Mouse (Mus musculus) C2C12 (cell line): ENCODE measurements around the gene Ggnbp2.

Experiments
- CEBPB ChIP-seq: IDR thresholded peaks from one replicate; pipeline ENCODE4 v1.6.1; 2011; ENCODE audit warnings: low read depth, mild to moderate bottlenecking, control low read depth, moderate library complexity
- CTCF ChIP-seq: IDR thresholded peaks from one replicate; pipeline ENCODE4 v1.5.1; 2011; ENCODE audit not compliant: control insufficient read depth, insufficient read depth, insufficient read length
- MAX ChIP-seq: IDR thresholded peaks from one replicate; pipeline ENCODE4 v1.6.1; 2011; ENCODE audit warnings: mild to moderate bottlenecking, control low read depth
- MYOD1 ChIP-seq: IDR thresholded peaks from one replicate; pipeline ENCODE4 v1.6.1; 2011; ENCODE audit warnings: low read depth; ENCODE audit not compliant: control insufficient read depth, insufficient read length
- USF1 ChIP-seq: IDR thresholded peaks from one replicate; pipeline ENCODE4 v1.6.1; 2011; ENCODE audit warnings: low read depth, mild to moderate bottlenecking, control low read depth, moderate library complexity

DNA sequence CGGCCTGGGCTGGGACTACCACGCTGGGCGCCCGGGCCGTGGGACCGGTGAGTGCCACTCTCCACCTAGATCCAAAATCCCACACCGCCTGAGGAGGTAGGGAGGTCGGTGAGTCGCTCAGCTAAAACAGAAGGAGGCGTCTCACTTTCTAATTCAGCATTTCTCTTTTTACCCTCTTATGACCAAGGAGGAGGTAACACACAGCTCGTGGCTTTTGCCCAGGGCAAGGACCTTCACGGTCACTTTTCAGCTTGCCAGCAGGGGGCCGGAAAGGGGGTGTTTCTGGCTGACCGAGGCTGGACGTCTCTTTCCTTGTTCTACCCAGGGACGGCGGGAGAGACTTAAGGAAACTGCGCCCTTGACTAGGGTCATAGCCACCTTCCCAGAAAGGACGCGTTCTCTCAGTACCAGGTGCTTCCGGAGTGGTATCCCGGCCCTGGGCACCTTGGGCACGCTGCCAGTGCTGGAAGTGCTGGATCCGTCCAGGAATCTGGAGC, 9.9 kb upstream of the Ggnbp2 start:
- TF ChIP-seq CTCF (no peak), MAX (no peak), CEBPB (no peak), USF1 (no peak), MYOD1 (no peak)
